In the genomic region with DNA sequence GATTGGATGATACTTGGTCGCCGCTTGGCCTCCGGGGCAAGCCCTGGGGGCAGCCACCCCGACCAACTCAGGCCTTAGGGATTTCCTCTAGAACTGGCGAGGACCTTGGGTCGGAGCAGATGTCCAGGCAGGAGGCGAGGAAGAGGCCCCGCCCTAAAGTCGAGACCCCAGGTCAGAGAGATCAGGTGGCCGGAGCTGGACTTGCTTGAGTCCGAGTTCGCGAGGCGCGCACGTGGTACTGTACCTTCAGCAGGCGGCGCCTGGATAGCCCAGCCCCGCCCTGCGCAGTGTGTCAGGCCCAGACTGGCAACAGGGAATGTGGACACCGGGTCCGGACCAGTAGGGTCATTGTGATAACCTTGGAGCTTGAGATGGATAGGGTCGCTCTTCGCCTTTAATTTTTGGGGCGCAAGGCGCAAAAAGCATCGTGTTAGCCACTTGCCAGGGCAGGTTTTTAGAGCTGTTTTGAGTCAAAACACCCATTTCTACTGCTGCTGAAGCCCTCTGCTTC, we compare ENCODE assay signal across 13 mouse cellular contexts. TPM values are rescaled to one million over a fixed set of nuclear protein-coding genes. Genes with fewer than 3 reads are reported as not detected.
DNase-seq lines count a peak whose midpoint lies in the region; ATAC-seq and TF ChIP-seq lines count a peak whose summit lies in the region.
"Had no signal": no experiment of that assay in that cellular context is flagged by ENCODE, and none has a peak within 500 bp of the region (broad histone marks: within the 10 kb centered on the region; RNA-seq: fewer than 3 reads in every experiment).

No protein-coding gene starts in this region.

- no peak for TF ChIP-seq CTCF in hindbrain, postnatal 0 days (IDR thresholded peaks at IDR 0.05; ENCODE audit: low read depth)
- TF ChIP-seq CTCF in E14TG2a.4 (conservative IDR thresholded peaks at IDR 0.05; ENCODE audit: low read length) = no peak

- H3K4me3 ChIP-seq in hindbrain, embryonic 10.5 days = peak overlapping the region; percentile 50
- H3K4me3 ChIP-seq in hindbrain, postnatal 0 days (ENCODE audit: low read length) = no peak overlapping the region
- peak overlapping the region; percentile 55 for H3K4me3 ChIP-seq in E14TG2a.4 (replicated peaks; ENCODE audit: low read length)
- peak overlapping the region; percentile 36 for H3K4me3 ChIP-seq in midbrain, embryonic 11.5 days (ENCODE audit: low read depth, low read length)
- H3K4me3 ChIP-seq: myocyte had no signal

- ATAC-seq in hindbrain, postnatal 0 days = no peak; the same call in 1 of the 2 replicates
- ATAC-seq in midbrain, embryonic 11.5 days (ENCODE audit: low FRiP score) = peak; percentile 23; the same call in 1 of the 2 replicates

- H3K27ac ChIP-seq in hindbrain, embryonic 10.5 days = peak overlapping the region; percentile 88
- no peak overlapping the region for H3K27ac ChIP-seq in hindbrain, postnatal 0 days
- peak overlapping the region; percentile 46 for H3K27ac ChIP-seq in midbrain, embryonic 11.5 days (ENCODE audit: low read depth, low read length)

- peaks cover 99% of the 10 kb centered on the region for H3K27me3 ChIP-seq in hindbrain, embryonic 10.5 days (ENCODE audit: insufficient read depth, poor library complexity, severe bottlenecking)
- peaks cover 56% of the 10 kb centered on the region for H3K27me3 ChIP-seq in hindbrain, postnatal 0 days (ENCODE audit: insufficient read depth, low read length)
- H3K27me3 ChIP-seq in E14TG2a.4 (ENCODE audit: insufficient read depth, low read length) = peaks cover 91% of the 10 kb centered on the region
- peaks cover 89% of the 10 kb centered on the region for H3K27me3 ChIP-seq in midbrain, embryonic 11.5 days (ENCODE audit: control insufficient read depth, insufficient read depth, low read length)

- DNase-seq in hindbrain, embryonic 10.5 days (ENCODE audit: low spot score) = no peak
- DNase-seq in hindbrain, postnatal 0 days (ENCODE audit: low spot score) = no peak
- peak; percentile 56 for DNase-seq in embryo, embryonic 10 days (ENCODE audit: low spot score)
- DNase-seq in midbrain, embryonic 11.5 days (ENCODE audit: low spot score, missing footprints) = peak; percentile 96
- no peak for DNase-seq in testis, postnatal 14 days (ENCODE audit: low spot score)
- no peak for DNase-seq in cerebellum, adult 18-20 months
- no peak for DNase-seq in adipocyte (ENCODE audit: low spot score)
- DNase-seq: adrenal gland, postnatal 25 days; lung, adult 2 months; thymus, postnatal 14 days had no signal

- no peaks in the 10 kb centered on the region for H3K9me3 ChIP-seq in hindbrain, embryonic 10.5 days
- H3K9me3 ChIP-seq in hindbrain, postnatal 0 days (ENCODE audit: low read length) = no peaks in the 10 kb centered on the region
- no peaks in the 10 kb centered on the region for H3K9me3 ChIP-seq in E14TG2a.4 (ENCODE audit: low read length)
- no peaks in the 10 kb centered on the region for H3K9me3 ChIP-seq in midbrain, embryonic 11.5 days (ENCODE audit: control insufficient read depth, low read length)

- peaks cover 44% of the 10 kb centered on the region for H3K4me1 ChIP-seq in hindbrain, embryonic 10.5 days (replicated peaks)
- H3K4me1 ChIP-seq in hindbrain, postnatal 0 days (ENCODE audit: insufficient read depth, low read length) = no peaks in the 10 kb centered on the region
- H3K4me1 ChIP-seq in E14TG2a.4 (replicated peaks; ENCODE audit: low read depth, low read length) = peaks cover 38% of the 10 kb centered on the region
- H3K4me1 ChIP-seq in midbrain, embryonic 11.5 days (ENCODE audit: control insufficient read depth, insufficient read depth, low read length) = peaks cover 16% of the 10 kb centered on the region

- no peak overlapping the region for H3K4me2 ChIP-seq in hindbrain, postnatal 0 days (ENCODE audit: low read depth, low read length)
- H3K4me2 ChIP-seq in midbrain, embryonic 11.5 days = peak overlapping the region; percentile 44

- no peaks in the 10 kb centered on the region for H3K36me3 ChIP-seq in hindbrain, embryonic 10.5 days
- H3K36me3 ChIP-seq in hindbrain, postnatal 0 days (ENCODE audit: insufficient read depth, low read length) = no peaks in the 10 kb centered on the region
- no peaks in the 10 kb centered on the region for H3K36me3 ChIP-seq in E14TG2a.4 (ENCODE audit: insufficient read depth, low read length)
- H3K36me3 ChIP-seq in midbrain, embryonic 11.5 days (ENCODE audit: control insufficient read depth, insufficient read depth, low read length) = no peaks in the 10 kb centered on the region

- H3K9ac ChIP-seq in hindbrain, postnatal 0 days (replicated peaks; ENCODE audit: low read length) = no peak overlapping the region
- peak overlapping the region; percentile 70 for H3K9ac ChIP-seq in midbrain, embryonic 11.5 days (ENCODE audit: low read length)

- under 1% methylated on average over 27 of the region's 27 CpGs for WGBS in hindbrain, embryonic 10.5 days
- 3% methylated on average over 27 of the region's 27 CpGs for WGBS in hindbrain, postnatal 0 days
- 2% methylated on average over 27 of the region's 27 CpGs for WGBS in midbrain, embryonic 11.5 days

RNA-seq across cellular contexts. Expression of a gene that starts 3.9 kb away (rescaled TPM):
- polyA plus RNA-seq in hindbrain, embryonic 10.5 days (2016; fragmentation: Nextera tagmentation; extraction: Ambion mirVana) = 4.4 and 4.9 TPM in 2 replicates
- total RNA-seq in hindbrain, postnatal 0 days (2014; rRNA removed) = 10.0 and 14.4 TPM in 2 replicates
- 0.61 and 0.81 TPM in 2 replicates for polyA plus RNA-seq in hindbrain, postnatal 0 days (2015; fragmentation: Nextera tagmentation; extraction: Ambion mirVana)
- polyA plus RNA-seq in midbrain, embryonic 11.5 days (2014; fragmentation: Nextera tagmentation; extraction: Ambion mirVana) = 4.1 and 4.8 TPM in 2 replicates
- total RNA-seq: hematopoietic stem cell, adult 5-6 weeks had no signal

RNA-seq across cellular contexts. Expression of a gene that starts 41.5 kb away (rescaled TPM):
- 19.5 and 25.3 TPM in 2 replicates for polyA plus RNA-seq in hindbrain, embryonic 10.5 days (2016; fragmentation: Nextera tagmentation; extraction: Ambion mirVana)
- 15.6 and 18.9 TPM in 2 replicates for total RNA-seq in hindbrain, postnatal 0 days (2014; rRNA removed)
- 31.6 and 36.1 TPM in 2 replicates for polyA plus RNA-seq in hindbrain, postnatal 0 days (2015; fragmentation: Nextera tagmentation; extraction: Ambion mirVana)
- polyA plus RNA-seq in midbrain, embryonic 11.5 days (2014; fragmentation: Nextera tagmentation; extraction: Ambion mirVana) = 19.5 TPM in 2 replicates

Comparison
In these comparisons a context has a peak if more than half of its experiments do, and no peak if none do; other contexts are left out.
1. DNase-seq: peak in embryo, embryonic 10 days (single experiment) and midbrain, embryonic 11.5 days (single experiment); none in hindbrain, embryonic 10.5 days (single experiment), hindbrain, postnatal 0 days (single experiment), testis, postnatal 14 days (single experiment), cerebellum, adult 18-20 months (0 of 2) and adipocyte (single experiment).